Comparison of ENCODE assay signal across 18 mouse cellular contexts in the genomic region with DNA sequence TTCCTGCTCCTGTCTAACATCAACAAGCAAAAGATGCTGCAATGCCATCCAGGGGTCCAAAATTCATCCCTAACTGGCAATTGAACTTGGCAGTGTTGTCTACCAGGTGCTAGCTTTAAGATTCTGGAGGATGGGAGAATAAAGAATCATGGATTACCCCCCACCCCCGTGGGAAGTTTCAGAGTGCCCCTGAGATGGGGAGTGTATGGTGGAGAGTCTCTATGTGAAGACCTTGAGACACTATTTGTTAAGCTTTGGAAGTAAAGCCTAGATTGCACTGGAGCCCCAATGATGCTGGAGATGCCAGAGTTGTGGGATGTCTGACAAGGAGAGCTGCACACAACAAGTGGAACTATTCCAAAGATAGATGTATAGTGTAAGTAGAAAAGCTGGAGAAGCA. TPM values are rescaled to one million over a fixed set of nuclear protein-coding genes. Genes with fewer than 3 reads are reported as not detected.
DNase-seq lines count a peak whose midpoint lies in the region.
"Had no signal": no experiment of that assay in that cellular context is flagged by ENCODE, and none has a peak within 500 bp of the region (broad histone marks: within the 10 kb centered on the region; RNA-seq: fewer than 3 reads in every experiment).

No protein-coding gene starts in this region.

- intact Hi-C loops in heart, postnatal 10 days (cut with DNase I) = no loop called here

- DNase-seq in heart, adult 11 months = peak; percentile 58
- DNase-seq in heart, postnatal 10 days = no peak
- peak; percentile 75 for DNase-seq in 3T3-L1 (ENCODE audit: low read depth, low spot score)
- DNase-seq in adipocyte (ENCODE audit: low spot score) = peak; percentile 84
- no peak for DNase-seq in frontal cortex, postnatal 10 days (ENCODE audit: low spot score in 2 of 2)
- DNase-seq in spleen, adult 18-20 months = no peak
- DNase-seq: adrenal gland, adult 2 months; adrenal gland, adult 8-10 months; adrenal gland, postnatal 10 days; adrenal gland, postnatal 14 days; adrenal gland, postnatal 25 days; adrenal gland, postnatal 36 days; B cell, adult 2 months; cerebellum, adult 11 months; cerebellum, adult 11-12 months; cerebellum, adult 18-20 months; cerebellum, adult 2 months; cerebellum, adult 8-10 months had no signal

RNA-seq across cellular contexts. Expression of gene Cwc22, which starts 3.9 kb away (rescaled TPM):
- 10 to 100 TPM; 18.2 to 21.4 TPM for total RNA-seq in heart, postnatal 10 days (2021)

Comparison
In these comparisons a context has a peak if more than half of its experiments do, and no peak if none do; other contexts are left out.
1. DNase-seq: peak in heart, adult 11 months (single experiment), 3T3-L1 (single experiment) and adipocyte (single experiment); none in heart, postnatal 10 days (0 of 2), frontal cortex, postnatal 10 days (0 of 2) and spleen, adult 18-20 months (0 of 2).